Mouse (Mus musculus): ENCODE measurements at regions not wholly inside any gene's neighbourhood (a gene's known extent, or its start where the extent isn't known, plus 50 kb on each side); places are given as distances from the start of the nearest gene placed in this dataset.
"Not testable (repeated sequence)": the region's sequence is repeated elsewhere in the genome, so short reads cannot be mapped to it uniquely, and the experiment has no call there.

- Histone ChIP-seq H3K36me3 (ENCODE audit: control insufficient read depth, insufficient read depth, low read length) (no peaks in the 10 kb centered on the region), H3K9ac (ENCODE audit: low read depth, low read length) (no peak overlapping the region), H3K4me2 (ENCODE audit: low read depth, low read length) (no peak overlapping the region), H3K4me1 (ENCODE audit: control insufficient read depth, insufficient read depth, low read length) (0 out of 2 replicates have a peak, but pooled peaks cover 3% of the 10 kb centered on the region), H3K9me3 (ENCODE audit: control insufficient read depth, low read length) (no peaks in the 10 kb centered on the region), H3K27ac (ENCODE audit: low read length) (no peak overlapping the region), H3K4me3 (ENCODE audit: low read length) (no peak overlapping the region), H3K27me3 (replicated peaks; ENCODE audit: control insufficient read depth, insufficient read depth, low read length) (no peaks in the 10 kb centered on the region)
- WGBS: 72% methylated on average over 5 of the region's 5 CpGs
- no peak for ATAC-seq
Observed at GRCm38 (mm10) chr8:8970346-8970745, 280.0 kb upstream of the Arglu1 start.

DNA sequence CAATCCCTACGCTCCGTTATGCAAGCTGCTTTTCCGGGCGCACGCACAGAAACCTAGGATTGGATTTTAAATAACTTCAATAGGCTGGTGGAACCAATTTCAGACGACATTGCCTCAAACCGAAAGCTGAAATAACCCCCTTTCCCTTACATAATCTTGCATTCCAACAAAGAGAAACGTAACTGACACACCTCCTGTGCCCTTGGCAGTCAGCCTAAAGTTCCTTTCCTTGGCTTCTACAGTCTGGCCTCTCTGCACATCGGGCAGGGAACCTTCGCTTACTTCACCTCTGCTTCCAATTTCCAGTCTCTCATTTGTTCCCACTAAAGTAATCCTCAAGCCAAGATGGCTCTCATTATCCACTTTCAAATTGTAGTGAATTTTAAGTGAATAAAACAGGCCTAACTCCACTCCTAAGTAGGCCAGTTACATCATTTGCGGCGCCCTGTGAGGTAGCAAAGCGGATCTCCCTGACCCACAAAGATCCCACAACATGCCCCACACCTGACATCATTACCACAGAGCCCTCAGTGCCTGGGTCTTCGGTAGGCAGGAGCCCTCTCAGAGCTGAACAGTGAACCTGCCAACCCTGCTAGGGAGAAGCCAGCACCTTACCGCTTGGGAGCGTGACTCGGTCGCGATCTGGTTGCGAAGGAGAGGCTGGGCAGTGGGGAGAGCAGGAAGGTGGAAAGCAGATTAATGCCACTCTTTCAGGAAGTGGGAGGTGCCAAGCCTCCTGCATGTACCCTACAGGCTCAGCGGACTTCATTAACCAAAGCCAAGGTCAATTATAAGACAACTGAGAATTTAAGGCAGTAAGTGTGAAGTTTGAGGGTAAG is 279.0 kb upstream of the Arglu1 start:
- no peak overlapping the region for H3K9ac ChIP-seq (ENCODE audit: low read depth, low read length)
- H3K4me1 ChIP-seq (ENCODE audit: control insufficient read depth, insufficient read depth, low read length): 0 out of 2 replicates have a peak, but pooled peaks cover 3% of the 10 kb centered on the region
- H3K27ac ChIP-seq (ENCODE audit: low read length): no peak overlapping the region
- WGBS: 87% methylated on average over 21 of the region's 21 CpGs
- no peaks in the 10 kb centered on the region for H3K27me3 ChIP-seq (replicated peaks; ENCODE audit: control insufficient read depth, insufficient read depth, low read length)
- no peak overlapping the region for H3K4me3 ChIP-seq (ENCODE audit: low read length)
- H3K36me3 ChIP-seq (ENCODE audit: control insufficient read depth, insufficient read depth, low read length): no peaks in the 10 kb centered on the region
- no peaks in the 10 kb centered on the region for H3K9me3 ChIP-seq (ENCODE audit: control insufficient read depth, low read length)
- no peak overlapping the region for H3K4me2 ChIP-seq (ENCODE audit: low read depth, low read length)
- ATAC-seq: no peak

DNA sequence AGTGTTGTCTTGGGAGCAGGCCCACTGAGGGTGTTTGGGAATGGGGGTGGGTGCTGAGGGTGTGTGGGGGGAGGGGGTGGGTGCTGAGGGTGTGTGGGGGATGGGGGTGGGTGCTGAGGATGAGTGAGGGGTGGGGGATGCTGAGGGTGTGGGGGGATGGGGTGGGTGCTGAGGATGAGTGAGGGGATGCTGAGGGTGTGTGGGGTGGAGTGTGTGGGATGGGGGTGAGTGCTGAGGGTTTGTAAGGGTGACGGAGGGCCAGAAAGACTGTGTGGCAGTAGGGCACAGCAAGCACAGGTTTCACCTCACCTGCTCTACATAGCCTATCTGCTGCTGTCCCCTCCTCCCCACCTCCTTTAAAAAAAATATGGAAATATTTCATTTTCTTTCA is 276.3 kb upstream of the Arglu1 start:
- H3K36me3 ChIP-seq (ENCODE audit: control insufficient read depth, insufficient read depth, low read length): no peaks in the 10 kb centered on the region
- no peak overlapping the region for H3K4me3 ChIP-seq (ENCODE audit: low read length)
- H3K9me3 ChIP-seq (ENCODE audit: control insufficient read depth, low read length): no peaks in the 10 kb centered on the region
- 92% methylated on average over 1 of the region's 1 CpGs for WGBS
- no peak overlapping the region for H3K9ac ChIP-seq (ENCODE audit: low read depth, low read length)
- H3K4me2 ChIP-seq (ENCODE audit: low read depth, low read length): no peak overlapping the region
- H3K4me1 ChIP-seq (ENCODE audit: control insufficient read depth, insufficient read depth, low read length): 0 out of 2 replicates have a peak, but pooled peaks cover 3% of the 10 kb centered on the region
- no peaks in the 10 kb centered on the region for H3K27me3 ChIP-seq (replicated peaks; ENCODE audit: control insufficient read depth, insufficient read depth, low read length)
- ATAC-seq: no peak
- H3K27ac ChIP-seq (ENCODE audit: low read length): no peak overlapping the region

- Histone ChIP-seq H3K4me3 (ENCODE audit: low read length) (no peak overlapping the region), H3K27me3 (replicated peaks; ENCODE audit: control insufficient read depth, insufficient read depth, low read length) (no peaks in the 10 kb centered on the region), H3K4me1 (ENCODE audit: control insufficient read depth, insufficient read depth, low read length) (0 out of 2 replicates have a peak, but pooled peaks cover 3% of the 10 kb centered on the region), H3K36me3 (ENCODE audit: control insufficient read depth, insufficient read depth, low read length) (no peaks in the 10 kb centered on the region), H3K9ac (ENCODE audit: low read depth, low read length) (no peak overlapping the region), H3K9me3 (ENCODE audit: control insufficient read depth, low read length) (no peaks in the 10 kb centered on the region), H3K4me2 (ENCODE audit: low read depth, low read length) (no peak overlapping the region), H3K27ac (ENCODE audit: low read length) (no peak overlapping the region)
- ATAC-seq: no peak
- 32% methylated on average over 10 of the region's 10 CpGs for WGBS
Observed at GRCm38 (mm10) chr8:8965983-8966657, 275.8 kb upstream of the Arglu1 start.

GRCm38 (mm10) chr8:8960221-8960620 is 269.9 kb upstream of the Arglu1 start:
- no peak for ATAC-seq
- no peaks in the 10 kb centered on the region for H3K9me3 ChIP-seq (ENCODE audit: control insufficient read depth, low read length)
- H3K36me3 ChIP-seq (ENCODE audit: control insufficient read depth, insufficient read depth, low read length): no peaks in the 10 kb centered on the region
- no peaks in the 10 kb centered on the region for H3K4me1 ChIP-seq (ENCODE audit: control insufficient read depth, insufficient read depth, low read length)
- no peak overlapping the region for H3K4me2 ChIP-seq (ENCODE audit: low read depth, low read length)
- H3K27me3 ChIP-seq (replicated peaks; ENCODE audit: control insufficient read depth, insufficient read depth, low read length): no peaks in the 10 kb centered on the region
- WGBS: 79% methylated on average over 3 of the region's 3 CpGs
- no peak overlapping the region for H3K9ac ChIP-seq (ENCODE audit: low read depth, low read length)
- no peak overlapping the region for H3K27ac ChIP-seq (ENCODE audit: low read length)
- no peak overlapping the region for H3K4me3 ChIP-seq (ENCODE audit: low read length)

GRCm38 (mm10) chr8:8959787-8960093 is 269.4 kb upstream of the Arglu1 start:
- ATAC-seq: 0 out of 2 replicates have a peak, but pooled peaks have one; percentile 40
- Histone ChIP-seq H3K27ac (ENCODE audit: low read length) (no peak overlapping the region), H3K9me3 (ENCODE audit: control insufficient read depth, low read length) (no peaks in the 10 kb centered on the region), H3K4me3 (ENCODE audit: low read length) (no peak overlapping the region), H3K9ac (ENCODE audit: low read depth, low read length) (no peak overlapping the region), H3K36me3 (ENCODE audit: control insufficient read depth, insufficient read depth, low read length) (no peaks in the 10 kb centered on the region), H3K4me2 (ENCODE audit: low read depth, low read length) (no peak overlapping the region), H3K4me1 (ENCODE audit: control insufficient read depth, insufficient read depth, low read length) (no peaks in the 10 kb centered on the region), H3K27me3 (replicated peaks; ENCODE audit: control insufficient read depth, insufficient read depth, low read length) (no peaks in the 10 kb centered on the region)
- 36% methylated on average over 1 of the region's 1 CpGs for WGBS

- H3K4me1 ChIP-seq (ENCODE audit: control insufficient read depth, insufficient read depth, low read length): no peaks in the 10 kb centered on the region
Observed at GRCm38 (mm10) chr8:8959021-8959786, 268.9 kb upstream of the Arglu1 start.

GRCm38 (mm10) chr8:8958140-8958539 is 267.8 kb upstream of the Arglu1 start:
- not testable (repeated sequence) for ATAC-seq; H3K4me1 ChIP-seq (ENCODE audit: control insufficient read depth, insufficient read depth, low read length); H3K27ac ChIP-seq (ENCODE audit: low read length); H3K27me3 ChIP-seq (replicated peaks; ENCODE audit: control insufficient read depth, insufficient read depth, low read length); H3K9ac ChIP-seq (ENCODE audit: low read depth, low read length); H3K9me3 ChIP-seq (ENCODE audit: control insufficient read depth, low read length); H3K4me3 ChIP-seq (ENCODE audit: low read length); H3K4me2 ChIP-seq (ENCODE audit: low read depth, low read length); H3K36me3 ChIP-seq (ENCODE audit: control insufficient read depth, insufficient read depth, low read length)
- WGBS: 77% methylated on average over 8 of the region's 8 CpGs

More at GRCm38 (mm10) chr8:8959021-8959786, 268.9 kb upstream of the Arglu1 start:
- 64% methylated on average over 8 of the region's 8 CpGs for WGBS
- Histone ChIP-seq H3K4me3 (ENCODE audit: low read length) (no peak overlapping the region), H3K27me3 (replicated peaks; ENCODE audit: control insufficient read depth, insufficient read depth, low read length) (no peaks in the 10 kb centered on the region), H3K9me3 (ENCODE audit: control insufficient read depth, low read length) (no peaks in the 10 kb centered on the region), H3K36me3 (ENCODE audit: control insufficient read depth, insufficient read depth, low read length) (no peaks in the 10 kb centered on the region), H3K4me2 (ENCODE audit: low read depth, low read length) (no peak overlapping the region), H3K9ac (ENCODE audit: low read depth, low read length) (no peak overlapping the region), H3K27ac (ENCODE audit: low read length) (no peak overlapping the region)
- ATAC-seq: no peak

GRCm38 (mm10) chr8:8952212-8952611 is 261.9 kb upstream of the Arglu1 start:
- ATAC-seq: no peak
- H3K27me3 ChIP-seq (replicated peaks; ENCODE audit: control insufficient read depth, insufficient read depth, low read length): no peaks in the 10 kb centered on the region
- no peak overlapping the region for H3K27ac ChIP-seq (ENCODE audit: low read length)
- H3K4me1 ChIP-seq (ENCODE audit: control insufficient read depth, insufficient read depth, low read length): 0 out of 2 replicates have a peak, but pooled peaks cover 5% of the 10 kb centered on the region
- H3K4me3 ChIP-seq (ENCODE audit: low read length): no peak overlapping the region
- H3K4me2 ChIP-seq (ENCODE audit: low read depth, low read length): no peak overlapping the region
- no peaks in the 10 kb centered on the region for H3K36me3 ChIP-seq (ENCODE audit: control insufficient read depth, insufficient read depth, low read length)
- no peak overlapping the region for H3K9ac ChIP-seq (ENCODE audit: low read depth, low read length)
- no peaks in the 10 kb centered on the region for H3K9me3 ChIP-seq (ENCODE audit: control insufficient read depth, low read length)
- 29% methylated on average over 4 of the region's 4 CpGs for WGBS

Data from intestine, embryonic 16.5 days (tissue).